44 mouse cellular contexts compared by ENCODE assay signal in genomic region chr2:150670926-150671325, GRCm38 (mm10). TPM values are rescaled to one million over a fixed set of nuclear protein-coding genes. Genes with fewer than 3 reads are reported as not detected.
"Had no signal": no experiment of that assay in that cellular context is flagged by ENCODE, and none has a peak within 500 bp of the region (broad histone marks: within the 10 kb centered on the region; RNA-seq: fewer than 3 reads in every experiment).

No protein-coding gene starts in this region.

- H3K9ac ChIP-seq: heart, embryonic 12.5 days; heart, embryonic 13.5 days; heart, embryonic 15.5 days; hindbrain, embryonic 12.5 days; hindbrain, embryonic 13.5 days; hindbrain, embryonic 14.5 days; hindbrain, embryonic 15.5 days; intestine, embryonic 15.5 days; kidney, embryonic 15.5 days had no signal

- H3K36me3 ChIP-seq: heart, embryonic 10.5 days; heart, embryonic 12.5 days; heart, embryonic 13.5 days; heart, embryonic 15.5 days; hindbrain, embryonic 10.5 days; hindbrain, embryonic 12.5 days; hindbrain, embryonic 13.5 days; hindbrain, embryonic 15.5 days; intestine, embryonic 15.5 days; kidney, embryonic 15.5 days had no signal

- H3K4me2 ChIP-seq: heart, embryonic 11.5 days; heart, embryonic 12.5 days; heart, embryonic 13.5 days; heart, embryonic 15.5 days; hindbrain, embryonic 12.5 days; hindbrain, embryonic 13.5 days; hindbrain, embryonic 14.5 days; hindbrain, embryonic 15.5 days; intestine, embryonic 15.5 days; kidney, embryonic 15.5 days had no signal

- H3K27me3 ChIP-seq: intestine, embryonic 15.5 days had no signal

- H3K4me3 ChIP-seq: heart, adult 2 months; heart, embryonic 10.5 days; heart, embryonic 12.5 days; heart, embryonic 13.5 days; heart, embryonic 15.5 days; hindbrain, embryonic 10.5 days; hindbrain, embryonic 12.5 days; hindbrain, embryonic 13.5 days; hindbrain, embryonic 15.5 days; intestine, embryonic 15.5 days; kidney, embryonic 15.5 days had no signal

- ATAC-seq: hindbrain, embryonic 16.5 days; hindbrain, postnatal 0 days; inflammation-experienced regulatory T-cells, adult 6 months; intestine, embryonic 15.5 days; intestine, embryonic 16.5 days; intestine, postnatal 0 days had no signal

- H3K27ac ChIP-seq: heart, adult 2 months; heart, embryonic 10.5 days; heart, embryonic 13.5 days; heart, embryonic 15.5 days; hindbrain, embryonic 10.5 days; hindbrain, embryonic 12.5 days; hindbrain, embryonic 13.5 days; hindbrain, embryonic 14.5 days; hindbrain, embryonic 15.5 days; hindbrain, postnatal 0 days; intestine, embryonic 15.5 days; kidney, embryonic 15.5 days; kidney, postnatal 0 days had no signal

- H3K9me3 ChIP-seq: heart, embryonic 10.5 days; heart, embryonic 12.5 days; heart, embryonic 13.5 days; heart, embryonic 15.5 days; hindbrain, embryonic 10.5 days; hindbrain, embryonic 12.5 days; hindbrain, embryonic 13.5 days; hindbrain, embryonic 15.5 days; intestine, embryonic 15.5 days; kidney, embryonic 15.5 days had no signal

- DNase-seq: heart, adult 2 months; heart, postnatal 14 days; heart, postnatal 36 days; heart, postnatal 4 days; kidney, adult 11 months; kidney, adult 18-20 months; kidney, adult 2 months; kidney, adult 8-10 months; kidney, adult 9 months; kidney, postnatal 10 days; kidney, postnatal 14 days; kidney, postnatal 25 days; kidney, postnatal 36 days; kidney, postnatal 4 days; layer of hippocampus, postnatal 36 days had no signal

RNA-seq across cellular contexts. Expression of gene Vsx1, which starts 18.2 kb away (rescaled TPM):
- total RNA-seq: heart, postnatal 14 days; heart, postnatal 36 days; heart, postnatal 4 days; hematopoietic stem cell, adult 5-6 weeks; layer of hippocampus, adult 18-20 months; layer of hippocampus, adult 8-10 months; left cerebral cortex, adult 18-20 months had no signal
- polyA plus RNA-seq: heart, adult 2 months; heart, embryonic 10.5 days; heart, embryonic 11.5 days; heart, embryonic 12.5 days; heart, embryonic 13.5 days; heart, embryonic 14.5 days; heart, embryonic 15.5 days; heart, embryonic 16.5 days; heart, postnatal 0 days; inflammation-experienced regulatory T-cells, adult 6 months; intestine, embryonic 14.5 days; intestine, embryonic 15.5 days; intestine, embryonic 16.5 days; intestine, postnatal 0 days; kidney, adult 2 months; kidney, embryonic 14.5 days; kidney, embryonic 15.5 days; kidney, embryonic 16.5 days; kidney, postnatal 0 days; large intestine, adult 2 months had no signal
